Mouse (Mus musculus): Measurements from ENCODE around the gene Zfp580.

DNA sequence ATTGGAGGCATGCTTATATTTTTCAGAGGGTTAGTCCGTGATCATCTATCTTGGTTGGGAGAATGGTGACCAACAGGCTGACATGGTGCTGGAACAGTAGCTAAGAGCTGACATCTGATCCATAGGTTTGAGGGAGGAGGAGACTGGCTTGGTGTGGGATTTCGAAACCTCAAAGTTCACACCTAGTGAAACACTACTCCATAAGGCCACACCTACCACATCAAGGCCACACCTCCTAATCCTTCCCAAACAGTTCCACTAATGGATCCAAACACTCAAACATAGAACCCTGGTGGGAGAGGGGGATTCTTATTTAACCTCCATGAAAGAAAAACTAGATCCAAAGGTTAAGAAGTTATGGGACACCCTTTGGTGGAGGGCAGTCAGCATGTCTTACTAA, 34.4 kb upstream of the Zfp580 start:
- TF ChIP-seq CTCF (IDR thresholded peaks at IDR 0.05; ENCODE audit: borderline replicate concordance, insufficient read depth, low read length) (no peak), POLR2A (IDR thresholded peaks at IDR 0.05; ENCODE audit: low read depth, low read length) (no peak)
